Mouse (Mus musculus): Measurements from ENCODE around the gene Cep55. TPM values are rescaled to one million over a fixed set of nuclear protein-coding genes. Genes with fewer than 3 reads are reported as not detected.

Cep55 gene
- total RNA-seq, 2 experiments from 2014 or later, result 0.28 TPM; not detected in 1

DNA sequence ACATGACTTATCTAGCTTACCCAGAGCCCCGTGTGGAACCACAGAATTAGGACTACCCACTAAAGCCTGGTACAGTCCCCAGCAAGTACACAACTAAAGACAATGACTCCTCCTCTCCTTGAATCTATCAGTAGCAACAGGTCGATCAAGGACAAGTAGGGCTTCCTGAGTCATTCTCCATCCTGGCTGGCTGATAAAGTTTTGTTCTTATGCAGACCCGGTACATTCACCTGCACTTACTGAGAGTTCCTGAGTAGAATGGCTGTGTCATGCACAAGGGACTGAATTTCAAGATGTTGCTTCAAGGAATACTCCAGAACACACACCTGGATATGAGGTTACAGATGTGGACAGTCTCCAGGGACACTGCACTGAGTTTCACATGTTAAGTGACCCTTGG, 9.6 kb upstream of the Cep55 start:
- DNase-seq, result no peak

DNA sequence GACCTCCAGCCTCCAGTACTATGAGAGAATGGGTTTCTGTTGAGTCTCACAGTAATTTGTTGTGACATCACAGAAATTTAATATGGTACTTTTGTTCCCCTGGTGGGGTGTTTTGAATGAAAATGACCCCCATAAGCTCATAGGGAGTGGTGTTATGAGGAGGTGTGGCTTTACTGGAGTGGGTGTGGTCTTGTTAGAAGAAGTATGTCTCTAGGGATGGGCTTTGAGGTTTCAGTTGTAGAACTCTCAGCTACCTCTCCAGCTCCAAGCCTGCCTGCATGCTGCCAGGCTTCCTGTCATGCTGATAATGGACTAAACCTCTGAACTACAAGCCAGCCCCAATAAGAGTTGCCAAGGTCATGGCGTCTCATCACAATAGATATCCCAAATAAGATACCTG, 5.1 kb upstream of the Cep55 start:
- no peak for DNase-seq

GRCm38 (mm10) chr19:38053227-38054041, 1.4 kb upstream of the Cep55 start:
- no peak for DNase-seq

DNA sequence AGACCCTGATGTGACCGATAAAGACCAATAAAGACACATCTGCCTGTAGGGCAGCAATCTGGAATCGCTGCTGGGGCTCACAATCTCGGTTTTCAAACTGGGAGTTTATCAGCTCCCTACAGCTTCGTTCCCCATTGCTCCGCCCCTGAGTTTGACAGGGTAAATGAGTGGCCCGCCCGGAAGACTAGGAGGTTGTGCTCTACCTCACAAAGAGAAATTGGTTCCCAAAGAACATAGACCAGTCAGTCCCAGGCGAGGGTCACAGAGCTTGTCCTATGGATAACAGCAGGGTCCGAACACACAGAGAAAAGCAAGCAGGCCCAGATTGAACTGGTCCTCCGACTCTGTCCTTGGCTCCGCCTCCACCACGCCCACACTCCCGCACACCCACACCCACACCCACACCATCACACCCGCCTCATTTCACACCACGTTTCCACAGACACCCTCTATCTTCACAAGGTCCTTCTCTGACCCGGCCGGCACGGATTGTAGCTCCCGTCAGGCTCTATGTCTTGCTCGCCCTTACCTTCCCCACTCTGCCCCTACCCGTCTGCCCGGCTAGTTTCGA, 577 bp upstream of the Cep55 start:
- no peak for DNase-seq

- no peak for DNase-seq
Observed at GRCm38 (mm10) chr19:38055798-38056197, 987 bp downstream of the Cep55 start.

- DNase-seq, result no peak
Observed at GRCm38 (mm10) chr19:38056276-38056675, 1.5 kb downstream of the Cep55 start.

DNA sequence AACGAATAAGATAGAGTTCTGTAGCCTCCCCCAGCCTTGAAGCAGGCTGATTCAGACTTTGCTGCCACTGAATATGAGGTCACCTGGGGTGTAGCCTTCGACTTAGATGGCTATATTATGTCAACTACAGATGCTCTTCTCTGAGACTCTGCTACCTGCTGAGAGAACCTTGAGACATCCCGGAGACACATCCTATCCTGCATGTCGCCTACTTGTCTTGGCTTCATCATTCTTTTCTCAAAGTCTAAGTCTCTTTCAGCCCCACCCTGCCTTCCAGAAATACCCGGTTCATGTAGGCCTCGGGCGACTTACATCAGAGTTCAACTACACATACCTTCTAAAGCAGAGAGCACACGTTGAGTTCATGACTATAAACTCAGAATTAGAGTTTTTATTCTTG, 2.1 kb downstream of the Cep55 start:
- DNase-seq, result no peak

- DNase-seq, result no peak
Observed at GRCm38 (mm10) chr19:38063201-38063600, 8.4 kb downstream of the Cep55 start.

DNA sequence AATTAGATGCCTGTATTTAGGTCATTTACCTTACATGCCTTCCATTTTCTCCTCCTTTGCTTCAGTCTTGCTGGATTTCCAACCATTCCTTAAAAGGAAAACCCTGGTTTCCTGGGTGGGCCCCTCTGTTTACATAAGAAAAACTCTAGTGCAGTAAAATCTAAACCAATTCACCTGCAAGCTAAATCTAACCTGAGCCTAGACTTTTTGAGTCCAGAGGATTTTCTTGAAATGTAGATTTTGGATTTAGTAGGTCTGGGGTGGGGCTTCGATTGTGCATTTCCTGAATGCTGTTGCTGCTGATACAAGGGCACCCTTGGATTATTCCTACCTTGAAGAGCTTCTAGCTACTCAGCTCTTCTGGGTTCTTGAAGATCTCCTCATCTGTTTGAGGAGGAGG, 9.2 kb downstream of the Cep55 start:
- DNase-seq, result no peak

DNA sequence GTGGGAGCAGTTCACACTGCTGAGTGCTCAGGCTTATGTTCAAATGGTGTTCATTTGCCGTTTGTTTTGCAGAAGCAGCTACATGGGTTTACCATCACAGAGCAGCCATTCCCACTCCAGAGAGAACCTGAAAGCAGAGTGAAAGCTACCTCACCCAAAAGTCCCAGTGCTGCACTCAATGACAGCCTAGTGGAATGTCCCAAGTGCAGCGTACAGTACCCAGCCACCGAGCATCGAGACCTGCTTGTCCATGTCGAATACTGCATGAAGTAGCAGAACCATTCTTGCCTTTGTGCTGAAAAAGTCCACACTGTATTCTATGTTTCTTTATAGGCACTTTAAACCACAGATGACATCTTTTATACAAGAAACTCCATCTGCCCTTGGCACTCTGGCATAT, 18.4 kb downstream of the Cep55 start:
- no peak for DNase-seq

DNA sequence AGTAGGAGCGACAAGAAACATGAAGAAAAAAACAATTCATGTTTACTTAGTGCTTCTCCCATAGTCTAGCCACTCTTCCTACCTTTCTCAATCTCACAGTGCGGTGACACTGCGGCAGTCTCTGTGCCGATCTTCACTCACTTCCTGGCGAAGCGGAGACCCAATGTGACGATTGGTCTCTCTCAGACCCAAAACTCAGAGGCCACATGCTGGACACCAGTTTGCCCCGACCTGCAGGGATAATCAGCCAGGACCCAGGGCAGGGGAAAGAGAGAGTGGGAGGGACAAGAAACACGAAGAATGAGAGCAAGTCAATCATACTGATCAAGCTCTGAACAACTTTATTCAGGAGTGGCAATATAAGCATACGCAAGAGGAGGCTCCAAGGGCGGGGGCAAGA, 20.2 kb downstream of the Cep55 start:
- no peak for DNase-seq

GRCm38 (mm10) chr19:38076251-38076650, 21.4 kb downstream of the Cep55 start:
- DNase-seq, result no peak

- no peak for DNase-seq
Observed at GRCm38 (mm10) chr19:38077851-38078540, 23.2 kb downstream of the Cep55 start.

- DNase-seq, result no peak
Observed at GRCm38 (mm10) chr19:38081361-38081760, 26.6 kb downstream of the Cep55 start.

DNA sequence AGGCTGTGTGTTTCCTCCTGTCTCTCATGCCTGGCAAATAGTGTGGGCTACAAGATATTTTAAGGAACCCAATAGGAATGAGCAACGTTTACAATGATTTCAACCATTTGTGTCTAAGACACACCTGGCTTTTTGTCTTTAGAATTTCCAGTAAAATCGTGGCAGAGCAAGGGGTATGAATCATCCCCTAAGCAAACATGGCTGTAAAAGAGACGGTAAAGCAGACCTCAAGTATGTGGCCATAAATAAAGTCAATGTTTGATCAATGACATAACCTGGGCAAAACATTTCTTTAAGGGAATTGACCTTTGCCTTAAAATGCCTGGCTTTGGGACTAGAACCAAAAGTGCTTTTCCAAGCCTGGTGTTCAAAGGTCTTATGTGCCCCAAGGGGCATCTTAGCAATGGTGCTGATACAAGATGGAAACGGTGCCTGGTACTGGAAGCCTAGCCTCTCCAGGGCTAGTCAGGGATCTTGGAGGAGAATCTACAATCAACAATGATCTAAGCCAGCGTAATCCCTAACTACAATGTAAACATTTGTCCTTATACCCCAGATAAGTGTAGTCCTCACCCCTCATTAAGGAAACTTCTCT, 28.2 kb downstream of the Cep55 start:
- DNase-seq, result no peak

DNA sequence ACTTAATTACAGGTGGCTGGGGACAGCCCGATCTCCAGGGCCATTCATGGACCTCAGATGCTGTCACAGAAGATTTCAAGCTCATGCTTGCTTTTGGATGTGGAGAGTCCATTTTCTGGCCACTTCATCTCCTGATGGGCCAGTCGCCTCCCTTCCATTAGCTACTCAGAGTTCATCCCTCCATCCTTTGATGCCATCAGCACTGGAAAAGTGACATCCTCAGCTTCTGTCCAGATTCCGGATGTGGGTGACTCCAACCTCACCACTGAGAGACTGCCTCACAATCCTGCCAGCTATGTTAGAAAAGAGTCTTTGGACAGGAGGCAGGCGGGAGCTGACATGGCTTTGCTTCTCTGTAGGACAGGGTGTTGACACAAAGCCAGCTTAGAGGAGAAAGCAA, 31.0 kb downstream of the Cep55 start:
- no peak for DNase-seq

GRCm38 (mm10) chr19:38086948-38087551, 32.2 kb downstream of the Cep55 start:
- peak in 1 of 2 experiments; percentile 11 for DNase-seq

- no peak for DNase-seq
Observed at GRCm38 (mm10) chr19:38089358-38089757, 34.5 kb downstream of the Cep55 start.

DNA sequence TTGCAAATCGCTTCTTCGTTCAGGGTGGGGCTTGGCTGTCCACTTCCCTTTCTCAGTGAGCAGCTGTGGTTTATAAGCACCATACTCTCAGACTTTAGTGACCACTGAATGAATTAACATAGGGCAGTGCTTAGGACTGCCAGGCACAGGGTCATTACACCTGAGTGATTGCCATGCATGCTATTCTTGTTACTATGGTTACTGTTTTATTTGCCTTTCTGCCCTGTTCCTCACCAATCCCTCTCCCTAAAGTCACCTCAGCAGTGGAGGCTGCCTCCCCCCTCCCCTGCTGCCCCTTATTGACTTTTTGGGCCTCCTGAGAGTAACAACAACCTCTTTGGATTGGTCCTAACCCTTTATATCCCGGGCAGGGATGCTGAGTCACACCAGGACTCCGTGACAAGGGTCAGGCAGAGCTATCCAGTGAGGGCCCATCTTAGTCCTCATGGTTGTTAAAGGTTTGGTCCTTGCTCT, 36.7 kb downstream of the Cep55 start:
- no peak for DNase-seq

- DNase-seq, result no peak
Observed at GRCm38 (mm10) chr19:38096231-38096630, 41.4 kb downstream of the Cep55 start.

- no peak for DNase-seq
Observed at GRCm38 (mm10) chr19:38096858-38097758, 42.3 kb downstream of the Cep55 start, which contains the start of gene Ffar4. Gene Ffar4 (plus strand): TSS chr19:38097071.

- no peak for DNase-seq
Observed at GRCm38 (mm10) chr19:38107871-38108270, 53.1 kb downstream of the Cep55 start.
